Mouse (Mus musculus): Measurements from ENCODE around the gene Tecr. TPM values are rescaled to one million over a fixed set of nuclear protein-coding genes. Genes with fewer than 3 reads are reported as not detected.

The Tecr gene
- polyA plus RNA-seq, 1 experiment = 322 TPM

DNA sequence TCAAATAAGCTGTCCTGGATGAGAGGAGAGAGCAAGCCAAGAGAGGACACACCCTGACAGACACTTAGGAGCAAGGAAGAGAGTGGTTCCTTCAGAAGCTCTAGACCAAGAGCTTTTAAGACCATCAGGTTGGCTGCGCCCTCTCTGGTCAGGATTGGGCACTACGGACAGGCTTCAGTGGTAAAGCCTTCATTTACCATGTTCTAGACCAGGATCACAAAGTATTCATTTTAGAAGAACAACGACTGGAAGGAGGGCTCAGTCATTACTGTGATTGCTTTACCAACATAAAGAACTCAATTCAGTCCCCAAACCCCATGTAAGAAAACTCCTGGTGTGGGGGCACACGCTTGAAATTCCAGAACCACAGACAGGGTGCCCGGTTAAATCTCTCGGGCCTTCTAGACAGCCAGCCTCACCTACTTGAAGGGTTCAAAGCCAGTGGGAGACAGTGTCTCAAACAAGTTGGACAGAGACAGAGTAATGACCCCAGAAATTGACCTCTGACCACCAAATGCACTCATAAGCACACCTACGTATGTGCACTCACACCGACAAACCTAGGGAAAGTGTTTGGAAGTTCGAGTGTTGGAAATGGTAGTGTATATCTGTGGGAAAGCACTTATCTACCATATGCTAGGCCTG is 41.9 kb downstream of the Tecr start:
- WGBS = 81% methylated on average over 9 of the region's 9 CpGs

DNA sequence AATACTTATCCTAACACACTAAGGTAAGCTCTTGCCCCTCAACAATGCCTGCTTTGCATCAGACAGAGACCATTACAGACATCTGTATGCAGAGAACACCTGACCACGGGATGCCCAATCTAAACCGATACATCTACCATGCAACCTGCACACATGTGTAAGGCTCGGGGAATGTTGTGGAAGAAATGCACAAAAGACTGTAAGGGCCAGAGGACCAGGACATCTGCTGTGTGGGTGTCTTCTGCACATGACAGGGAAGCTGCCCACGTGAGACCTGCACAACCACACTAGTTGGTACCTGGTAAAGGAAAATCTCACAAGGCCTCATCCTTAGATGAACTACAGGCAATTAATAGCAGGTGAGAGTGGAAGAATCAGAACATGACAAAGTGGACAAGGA is 44.5 kb downstream of the Tecr start:
- TF ChIP-seq POLR2A (IDR thresholded peaks at IDR 0.05; ENCODE audit: low read depth, low read length) = no peak
- no peak for TF ChIP-seq CTCF (IDR thresholded peaks at IDR 0.05; ENCODE audit: extremely low read depth, insufficient read length, insufficient replicate concordance, low read depth, low read length)
- WGBS = 75% methylated on average over 4 of the region's 4 CpGs
- Histone ChIP-seq H3K36me3 (ENCODE audit: control insufficient read depth, insufficient read depth, low read length) (no peaks in the 10 kb centered on the region), H3K4me1 (ENCODE audit: control insufficient read depth, insufficient read depth, insufficient read length, low read length) (peaks cover 4% of the 10 kb centered on the region), H3K27me3 (ENCODE audit: control insufficient read depth, insufficient read depth, low read length) (0 out of 2 replicates have a peak, but pooled peaks cover 3% of the 10 kb centered on the region), H3K4me3 (ENCODE audit: low read depth, low read length) (no peak overlapping the region), H3K27ac (ENCODE audit: insufficient read depth, low read depth, low read length) (no peak overlapping the region)

More for the DNA sequence above, 41.9 kb downstream of the Tecr start:
- Histone ChIP-seq H3K27me3 (ENCODE audit: control insufficient read depth, insufficient read depth, low read length) (0 out of 2 replicates have a peak, but pooled peaks cover 3% of the 10 kb centered on the region), H3K4me3 (ENCODE audit: low read depth, low read length) (no peak overlapping the region), H3K4me1 (ENCODE audit: control insufficient read depth, insufficient read depth, insufficient read length, low read length) (peaks cover 4% of the 10 kb centered on the region), H3K27ac (ENCODE audit: insufficient read depth, low read depth, low read length) (no peak overlapping the region), H3K36me3 (ENCODE audit: control insufficient read depth, insufficient read depth, low read length) (peaks cover 4% of the 10 kb centered on the region)
- TF ChIP-seq CTCF (IDR thresholded peaks at IDR 0.05; ENCODE audit: extremely low read depth, insufficient read length, insufficient replicate concordance, low read depth, low read length) = peak; percentile 23; the same call in 1 of the 2 replicates
- TF ChIP-seq POLR2A (IDR thresholded peaks at IDR 0.05; ENCODE audit: low read depth, low read length) = no peak

DNA sequence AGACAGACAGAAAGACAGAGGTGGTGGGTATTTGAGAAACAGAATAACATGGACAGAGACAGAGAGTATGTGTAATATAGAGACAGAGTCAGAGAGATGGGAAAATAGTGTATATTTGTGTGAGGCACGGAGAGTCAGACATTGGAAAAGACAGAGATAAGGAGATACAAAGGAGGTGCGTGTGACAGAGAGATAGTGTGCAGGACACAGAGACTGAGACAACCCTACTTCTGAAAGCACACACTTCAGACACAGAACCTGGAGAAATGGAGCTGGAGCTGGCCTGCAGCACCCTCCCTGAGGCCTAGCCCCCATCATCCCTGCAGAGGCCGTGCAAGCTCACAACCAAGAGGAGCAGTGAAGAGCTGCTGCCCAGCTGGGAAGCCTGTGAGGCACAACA is 45.1 kb downstream of the Tecr start:
- TF ChIP-seq POLR2A (IDR thresholded peaks at IDR 0.05; ENCODE audit: low read depth, low read length) = no peak
- no peak for TF ChIP-seq CTCF (IDR thresholded peaks at IDR 0.05; ENCODE audit: extremely low read depth, insufficient read length, insufficient replicate concordance, low read depth, low read length)
- Histone ChIP-seq H3K27ac (ENCODE audit: insufficient read depth, low read depth, low read length) (no peak overlapping the region), H3K4me1 (ENCODE audit: control insufficient read depth, insufficient read depth, insufficient read length, low read length) (peaks cover 4% of the 10 kb centered on the region), H3K4me3 (ENCODE audit: low read depth, low read length) (no peak overlapping the region), H3K36me3 (ENCODE audit: control insufficient read depth, insufficient read depth, low read length) (no peaks in the 10 kb centered on the region), H3K27me3 (ENCODE audit: control insufficient read depth, insufficient read depth, low read length) (0 out of 2 replicates have a peak, but pooled peaks cover 3% of the 10 kb centered on the region)
- 69% methylated on average over 3 of the region's 3 CpGs for WGBS

DNA sequence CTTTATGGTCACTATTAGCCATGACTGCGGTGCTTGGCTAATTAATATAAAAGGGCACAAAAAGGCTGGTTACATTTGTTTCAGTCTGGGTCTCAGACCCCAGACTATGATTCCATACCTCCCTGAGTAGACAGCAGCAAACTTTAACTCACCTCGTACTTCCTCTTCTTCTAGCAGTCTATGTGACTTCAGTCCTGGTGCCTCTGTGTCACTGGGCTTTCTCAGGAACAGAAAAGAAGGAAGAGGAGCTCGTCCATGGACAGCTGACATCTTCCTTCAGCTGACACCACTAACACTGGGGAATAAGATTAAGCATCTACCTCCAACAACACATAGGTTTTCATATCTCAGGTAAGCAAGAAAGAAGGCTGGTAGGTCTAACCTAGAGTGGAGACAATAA is 72.0 kb downstream of the Tecr start, which contains the start of gene Olfr370:
Olfr370 (plus strand) TSS at position 45 of the 400 bp plus-strand sequence.
- no peak for TF ChIP-seq CTCF (IDR thresholded peaks at IDR 0.05; ENCODE audit: extremely low read depth, insufficient read length, insufficient replicate concordance, low read depth, low read length)
- TF ChIP-seq POLR2A (IDR thresholded peaks at IDR 0.05; ENCODE audit: low read depth, low read length) = no peak
- H3K27me3 ChIP-seq (ENCODE audit: control insufficient read depth, insufficient read depth, low read length) = no peaks in the 10 kb centered on the region
- 71% methylated on average over 3 of the region's 3 CpGs for WGBS
- no peak within 1 kb of the TSS for H3K4me3 ChIP-seq (ENCODE audit: low read depth, low read length)
- no peaks in the 10 kb centered on the region for H3K36me3 ChIP-seq (ENCODE audit: control insufficient read depth, insufficient read depth, low read length)
- peaks cover 4% of the 10 kb centered on the region; the same call in 1 of the 2 replicates for H3K4me1 ChIP-seq (ENCODE audit: control insufficient read depth, insufficient read depth, insufficient read length, low read length)
- peak within 1 kb of the TSS; percentile 61; the same call in 1 of the 2 replicates for H3K27ac ChIP-seq (ENCODE audit: insufficient read depth, low read depth, low read length)

DNA sequence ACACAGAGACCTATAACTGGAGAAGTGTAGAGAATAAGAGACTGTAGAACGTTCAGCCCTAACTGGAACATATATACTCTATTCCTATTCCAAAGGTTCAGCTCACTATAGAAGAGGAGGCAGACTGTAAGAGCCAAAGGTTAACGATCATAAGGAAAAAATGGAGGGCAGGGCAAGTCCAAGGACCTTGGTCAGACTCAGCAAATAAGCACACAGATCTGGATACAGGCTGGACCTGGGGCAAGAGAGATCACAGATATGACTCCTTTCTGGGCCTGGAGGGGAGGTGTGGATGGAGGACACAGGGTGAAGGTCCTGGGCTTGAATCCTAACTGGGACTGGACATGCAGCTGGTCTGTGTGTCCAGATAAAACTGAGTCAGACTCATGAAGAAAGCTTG is 73.0 kb downstream of the Tecr start:
- H3K27ac ChIP-seq (ENCODE audit: insufficient read depth, low read depth, low read length) = peak overlapping the region; percentile 61; the same call in 1 of the 2 replicates
- peaks cover 4% of the 10 kb centered on the region; the same call in 1 of the 2 replicates for H3K4me1 ChIP-seq (ENCODE audit: control insufficient read depth, insufficient read depth, insufficient read length, low read length)
- TF ChIP-seq CTCF (IDR thresholded peaks at IDR 0.05; ENCODE audit: extremely low read depth, insufficient read length, insufficient replicate concordance, low read depth, low read length) (no peak), POLR2A (IDR thresholded peaks at IDR 0.05; ENCODE audit: low read depth, low read length) (no peak)
- no peaks in the 10 kb centered on the region for H3K36me3 ChIP-seq (ENCODE audit: control insufficient read depth, insufficient read depth, low read length)
- no peak overlapping the region for H3K4me3 ChIP-seq (ENCODE audit: low read depth, low read length)
- 39% methylated on average over 2 of the region's 2 CpGs for WGBS
- H3K27me3 ChIP-seq (ENCODE audit: control insufficient read depth, insufficient read depth, low read length) = no peaks in the 10 kb centered on the region

Other genes with a start within 250 kb of the Tecr start
- gene Clgn, start 218.1 kb downstream of the Tecr start, polyA plus RNA-seq (2012; rRNA removed) = not detected in 2 replicates
- gene Scoc, start 149.6 kb downstream of the Tecr start, polyA plus RNA-seq (2012; rRNA removed) = 0.35 and 0.76 TPM in 2 replicates
- not detected in 2 replicates for gene Olfr370, start 72.2 kb downstream of the Tecr start, polyA plus RNA-seq (2012; rRNA removed)
- gene Ndufb7, start 41.3 kb downstream of the Tecr start, polyA plus RNA-seq (2012; rRNA removed) = 531 and 683 TPM in 2 replicates
- 21.1 and 34.0 TPM in 2 replicates for gene Dnajb1, start 222 bp upstream of the Tecr start, polyA plus RNA-seq (2012; rRNA removed)
- gene Gipc1, start 44.7 kb upstream of the Tecr start, polyA plus RNA-seq (2012; rRNA removed) = 23.4 and 35.5 TPM in 2 replicates
- 2.9 and 3.0 TPM in 2 replicates for gene Ptger1, start 58.7 kb upstream of the Tecr start, polyA plus RNA-seq (2012; rRNA removed)
- gene Pkn1, start 91.2 kb upstream of the Tecr start, polyA plus RNA-seq (2012; rRNA removed) = 59.5 and 117 TPM in 2 replicates
- 26.5 and 39.2 TPM in 2 replicates for gene Ddx39, start 107.2 kb upstream of the Tecr start, polyA plus RNA-seq (2012; rRNA removed)
- gene Adgre5, start 133.4 kb upstream of the Tecr start, polyA plus RNA-seq (2012; rRNA removed) = 23.7 and 43.2 TPM in 2 replicates

Measured in small intestine, adult 2 months (tissue).